Mouse (Mus musculus) thymus, postnatal 36 days (tissue): Measurements from ENCODE around the gene Gm3173.
"Not testable (repeated sequence)": the region's sequence is repeated elsewhere in the genome, so short reads cannot be mapped to it uniquely, and the experiment has no call there.

Source experiments
- DNase-seq, 2 experiments: peaks; one replicate each; pipeline ENCODE4 v3.0.0; 2022; ENCODE audit warnings: mixed read lengths in 2 of 2

Gene Gm3173

DNA sequence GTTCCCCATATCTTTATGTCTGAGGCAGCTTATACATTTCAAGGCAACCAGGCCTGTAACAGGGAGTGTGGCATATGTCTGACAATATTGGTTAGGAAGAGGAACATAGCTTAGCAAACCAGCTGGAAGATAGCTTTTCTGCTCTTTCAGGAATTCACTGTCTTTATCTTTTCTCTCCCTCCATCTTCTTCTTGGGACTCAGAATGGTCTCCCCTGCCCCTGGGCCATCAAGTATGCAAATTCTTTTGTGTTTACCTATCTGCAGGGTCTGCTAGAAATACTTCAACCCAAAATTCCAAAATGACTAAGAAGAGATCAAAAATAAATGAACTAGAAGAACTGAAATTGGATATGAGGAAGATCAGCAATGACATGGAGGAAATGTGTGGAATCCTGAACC is at the start of gene Gm3173:
Gm3173 (plus strand) TSS at position 301 of the 400 bp plus-strand sequence.
- DNase-seq, result not testable (repeated sequence)

DNA sequence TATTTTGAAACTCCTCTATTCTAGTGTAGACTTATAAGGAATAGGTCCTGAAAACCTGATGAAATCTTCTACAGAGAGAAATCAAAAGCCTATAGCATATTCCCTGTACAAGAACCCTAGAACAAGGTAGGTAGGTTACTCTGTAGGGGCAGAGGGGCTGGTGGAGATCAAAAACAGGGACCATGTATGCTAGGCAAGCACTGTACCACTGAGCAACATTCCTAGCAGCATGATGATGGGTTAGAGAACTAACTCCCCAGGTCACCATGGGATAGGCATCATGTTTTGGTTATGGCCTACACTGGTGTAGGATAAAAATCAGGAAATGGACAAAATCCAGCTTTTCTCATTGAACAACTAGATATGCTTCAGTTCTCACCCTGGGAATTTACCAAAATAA is 45.2 kb upstream of the Gm3173 start:
- not testable (repeated sequence) for DNase-seq

DNA sequence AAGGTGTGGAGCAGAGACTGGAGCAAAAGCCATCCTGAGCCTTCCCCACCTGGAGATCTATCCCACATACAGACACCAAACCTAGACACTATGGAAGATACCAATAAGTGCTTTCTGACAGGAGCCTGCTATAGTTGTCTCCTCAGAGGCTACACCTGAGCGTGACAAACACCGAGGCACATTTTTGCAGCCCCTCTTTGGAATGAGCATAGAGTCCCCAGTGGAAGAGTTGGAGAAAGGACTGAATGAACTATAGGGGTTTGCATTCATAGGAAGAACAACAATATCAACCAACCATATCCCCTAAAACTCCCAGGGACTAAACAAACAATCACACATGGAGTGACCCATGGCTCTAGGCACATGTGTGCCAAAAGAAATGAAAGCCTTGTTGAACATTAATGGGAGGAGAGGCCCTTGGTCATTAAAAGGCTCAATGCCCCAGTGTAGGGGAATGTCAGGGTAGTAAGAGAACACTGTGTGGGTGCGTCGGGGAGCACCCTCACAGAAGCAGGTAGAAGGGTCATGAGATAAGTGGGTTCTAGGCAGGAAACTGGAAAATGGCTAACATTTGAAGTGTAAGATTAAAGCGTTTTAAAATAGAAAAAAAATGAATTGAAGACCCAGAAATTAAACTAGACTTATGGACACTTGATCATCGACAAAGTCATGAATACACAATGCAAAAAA is 37.8 kb upstream of the Gm3173 start:
- DNase-seq, result not testable (repeated sequence)

DNA sequence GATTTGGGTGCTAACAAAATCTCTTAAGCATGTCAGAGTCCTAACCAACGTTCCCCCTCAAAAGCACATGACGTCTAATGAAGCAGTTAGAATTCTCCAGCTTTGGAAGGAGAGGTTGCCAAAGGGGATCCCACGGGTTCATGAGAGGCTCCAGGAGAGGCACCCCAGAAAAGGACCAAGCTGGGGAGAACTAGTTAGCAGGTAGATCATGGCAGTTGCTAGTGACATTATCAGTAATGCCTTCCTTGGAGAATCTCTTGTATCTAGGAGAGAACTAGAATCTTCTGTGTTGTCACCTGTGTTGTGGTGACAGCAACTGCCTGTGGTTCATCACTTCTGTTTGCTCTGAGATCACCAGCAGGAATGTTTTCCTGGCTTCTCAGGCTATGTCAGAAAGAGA is 33.6 kb upstream of the Gm3173 start, which contains the start of gene Gm3159:
Gm3159 (plus strand) TSS at position 301 of the 400 bp plus-strand sequence.
- DNase-seq, result not testable (repeated sequence)

DNA sequence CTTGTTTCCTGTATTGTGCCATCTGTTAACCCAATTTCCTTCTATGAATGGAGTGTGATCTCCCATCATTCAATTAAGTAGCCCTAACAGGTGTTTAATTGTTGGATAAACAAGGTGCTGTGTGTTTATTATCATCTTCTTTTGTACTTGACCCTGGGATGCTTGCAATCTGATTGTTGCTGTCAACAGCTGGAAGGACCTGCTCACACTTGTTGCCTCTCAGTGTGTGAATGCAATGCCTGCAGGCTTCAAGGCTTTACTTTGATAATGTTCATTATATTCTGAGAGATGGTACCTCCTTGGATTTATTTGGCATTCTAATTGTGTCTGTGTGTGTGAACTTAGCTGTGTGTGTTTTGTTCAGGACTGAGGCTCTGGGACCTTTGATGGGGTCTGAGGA is 32.2 kb upstream of the Gm3173 start:
- DNase-seq, result not testable (repeated sequence)

DNA sequence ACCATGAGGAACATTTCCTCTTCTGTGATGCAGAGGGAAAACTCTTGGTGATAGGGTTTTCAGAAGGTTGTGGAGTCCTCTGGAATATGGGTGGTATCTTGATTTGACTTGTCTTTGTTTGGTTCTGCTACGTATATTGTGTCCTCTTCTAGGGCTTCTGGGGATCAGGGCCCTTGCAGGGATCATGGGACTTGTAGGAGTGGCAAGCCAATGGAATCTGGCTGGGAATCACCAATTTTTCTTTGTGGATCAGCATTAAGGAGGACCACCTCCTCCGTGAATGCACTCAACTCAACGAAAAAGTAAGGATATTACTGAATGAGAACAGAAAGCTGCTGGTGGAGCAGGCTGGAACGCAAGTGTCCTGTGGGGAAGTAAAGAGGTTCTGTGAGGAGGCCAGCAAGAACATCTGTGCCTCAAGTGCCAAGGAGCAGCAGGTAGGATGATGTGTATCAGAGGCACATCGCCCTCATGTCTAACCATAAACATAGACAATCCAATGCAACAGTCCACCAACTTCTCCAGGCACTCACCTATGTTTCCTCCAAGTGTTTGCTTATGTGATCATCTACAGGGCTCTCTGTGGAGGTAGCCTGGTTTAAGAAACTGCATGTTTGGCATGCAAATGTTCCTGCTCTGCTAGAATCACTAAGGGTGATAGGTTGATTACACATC is 30.5 kb upstream of the Gm3173 start:
- DNase-seq, result not testable (repeated sequence)

DNA sequence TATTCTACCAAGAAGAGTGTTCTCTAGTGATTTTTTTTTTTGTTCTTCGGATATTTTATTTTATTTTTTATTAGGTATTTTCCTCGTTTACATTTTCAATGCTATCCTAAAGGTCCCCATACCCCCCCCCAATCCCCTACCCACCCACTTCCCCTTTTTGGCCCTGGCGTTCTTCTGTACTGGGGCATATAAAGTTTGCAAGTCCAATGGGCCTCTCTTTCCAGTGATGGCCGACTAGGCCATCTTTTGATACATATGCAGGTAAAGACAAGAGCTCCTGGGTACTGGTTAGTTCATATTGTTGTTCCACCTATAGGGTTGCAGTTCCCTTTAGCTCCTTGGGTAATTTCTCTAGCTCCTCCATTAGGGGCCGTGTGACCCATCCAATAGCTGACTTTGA is 29.5 kb upstream of the Gm3173 start:
- DNase-seq, result not testable (repeated sequence)

DNA sequence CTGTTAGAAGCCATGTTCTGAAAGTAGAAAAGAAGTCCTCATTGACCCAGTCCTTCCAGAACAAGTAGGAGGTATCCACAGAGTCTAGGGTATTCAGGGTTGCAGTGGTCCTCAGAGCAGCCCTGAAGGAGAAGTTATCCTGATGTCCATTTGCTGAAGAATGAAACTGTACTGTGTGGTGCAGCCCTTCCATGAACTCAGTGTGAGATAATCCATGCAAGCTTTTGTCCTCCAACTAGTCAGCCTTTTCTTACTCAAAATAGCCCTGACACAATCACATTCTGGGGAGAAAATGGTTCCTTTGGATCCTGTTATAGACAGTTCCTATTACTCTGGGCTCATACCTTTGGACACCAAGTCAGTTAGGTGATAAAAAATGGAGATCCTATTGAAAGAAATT is 27.0 kb upstream of the Gm3173 start:
- DNase-seq, result not testable (repeated sequence)

DNA sequence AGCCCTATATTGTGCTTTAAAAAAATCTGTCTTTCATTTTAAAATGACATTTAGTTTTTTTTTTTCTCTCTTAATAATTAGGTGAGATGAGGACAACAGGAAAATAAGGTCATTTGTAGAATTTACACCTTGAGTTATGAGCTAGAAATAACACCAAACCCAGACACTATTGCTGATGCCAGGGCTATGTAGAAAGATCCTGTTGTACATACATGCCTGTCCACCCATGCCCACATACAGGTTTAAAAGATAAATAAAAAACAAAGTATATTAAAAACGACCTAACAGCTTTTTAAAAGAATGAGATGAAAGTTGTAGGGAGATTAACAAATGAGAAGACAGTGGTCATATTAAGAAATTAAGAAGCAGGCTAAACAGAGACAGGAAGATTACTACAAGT is 20.9 kb upstream of the Gm3173 start:
- DNase-seq, result not testable (repeated sequence)

DNA sequence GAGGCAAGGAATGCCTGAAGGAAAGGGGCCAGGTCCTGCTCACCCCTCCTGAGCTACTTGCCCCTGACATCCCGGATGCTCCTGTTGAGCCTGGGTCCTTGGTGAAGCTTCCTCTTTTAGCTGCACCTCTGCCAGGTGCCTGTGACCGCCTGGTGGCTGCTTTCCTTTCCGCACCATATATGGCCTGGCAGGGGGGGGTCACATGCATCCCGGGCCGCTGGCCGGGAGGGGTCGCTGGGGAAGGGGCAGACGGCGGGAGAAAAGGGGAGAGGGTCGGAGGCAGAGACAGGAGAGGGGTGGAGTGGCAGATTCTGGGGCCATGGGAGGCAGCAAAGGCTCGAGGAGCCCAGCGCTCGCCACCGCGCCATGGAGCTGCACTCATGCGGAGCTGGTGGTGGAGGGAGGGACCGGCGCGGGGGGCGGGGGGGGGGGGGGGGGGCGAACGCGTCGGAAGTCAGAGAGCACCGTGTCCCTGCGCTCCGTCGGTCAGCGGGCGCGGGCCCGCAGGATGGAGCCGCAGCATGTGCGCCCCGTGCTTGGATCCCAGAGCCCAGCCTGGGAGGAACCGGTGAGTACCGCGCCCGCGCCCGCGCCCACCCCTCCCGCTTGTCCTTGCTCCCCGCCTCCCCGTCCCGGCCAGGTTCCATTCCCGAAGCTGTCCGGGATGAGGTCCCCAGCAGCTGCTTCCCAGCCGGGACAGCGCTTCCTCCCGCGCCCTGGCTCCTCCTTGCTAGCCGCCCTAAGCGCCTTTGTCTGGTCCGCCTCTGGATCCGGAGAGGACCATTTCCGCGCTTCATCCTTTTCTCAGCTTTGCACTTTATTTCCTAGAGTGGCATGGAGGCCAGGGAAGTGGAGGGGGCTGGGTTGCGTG is 15.6 kb upstream of the Gm3173 start, which contains the start of gene Gm3164:
Gm3164 (plus strand) TSS at position 484 of the 871 bp plus-strand sequence.
- peak; percentile 5 to 29 for DNase-seq

DNA sequence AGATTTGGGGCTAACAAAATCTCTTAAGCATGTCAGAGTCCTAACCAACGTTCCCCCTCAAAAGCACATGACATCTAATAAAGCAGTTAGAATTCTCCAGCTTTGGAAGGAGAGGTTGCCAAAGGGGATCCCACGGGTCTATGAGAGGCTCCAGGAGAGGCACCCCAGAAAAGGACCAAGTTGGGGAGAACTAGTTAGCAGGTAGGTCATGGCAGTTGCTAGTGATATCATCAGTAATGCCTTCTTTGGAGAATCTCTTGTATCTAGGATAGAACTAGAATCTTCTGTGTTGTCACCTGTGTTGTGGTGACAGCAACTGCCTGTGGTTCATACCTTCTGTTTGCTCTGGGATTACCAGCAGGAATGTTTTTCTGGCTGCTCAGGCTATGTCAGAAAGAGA is 50.7 kb downstream of the Gm3173 start, which contains the start of gene Gm3182:
Gm3182 (plus strand) TSS at position 301 of the 400 bp plus-strand sequence.
- DNase-seq, result not testable (repeated sequence)

DNA sequence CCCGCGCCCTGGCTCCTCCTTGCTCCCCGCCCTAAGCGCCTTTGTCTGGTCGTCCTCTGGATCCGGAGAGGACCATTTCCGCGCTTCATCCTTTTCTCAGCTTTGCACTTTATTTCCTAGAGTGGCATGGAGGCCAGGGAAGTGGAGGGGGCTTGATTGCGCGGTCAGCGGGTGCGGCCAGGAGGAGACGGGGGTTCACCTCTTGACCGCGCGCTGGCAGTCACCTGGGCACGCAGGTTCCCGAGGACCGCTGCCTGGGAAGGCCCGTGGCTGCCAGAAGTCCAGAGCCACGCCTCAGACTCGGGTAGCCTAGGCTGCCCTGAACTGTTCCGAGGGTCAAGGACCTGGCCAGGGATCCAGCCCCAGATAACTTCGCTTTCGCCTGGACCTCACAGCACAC is 68.6 kb downstream of the Gm3173 start:
- DNase-seq, result not testable (repeated sequence)

DNA sequence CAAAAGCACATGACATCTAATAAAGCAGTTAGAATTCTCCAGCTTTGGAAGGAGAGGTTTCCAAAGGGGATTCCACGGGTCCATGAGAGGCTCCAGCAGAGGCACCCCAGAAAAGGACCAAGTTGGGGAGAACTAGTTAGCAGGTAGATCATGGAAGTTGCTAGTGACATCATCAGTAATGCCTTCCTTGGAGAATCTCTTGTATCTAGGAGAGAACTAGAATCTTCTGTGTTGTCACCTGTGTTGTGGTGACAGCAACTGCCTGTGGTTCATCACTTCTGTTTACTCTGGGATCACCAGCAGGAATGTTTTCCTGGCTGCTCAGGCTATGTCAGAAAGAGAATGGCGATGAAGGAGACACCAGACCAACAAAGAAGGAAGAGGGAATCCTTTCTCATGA is 124.3 kb downstream of the Gm3173 start, which contains the start of gene Gm3047:
Gm3047 (plus strand) TSS at position 301 of the 400 bp plus-strand sequence.
- DNase-seq, result not testable (repeated sequence)
